Mouse (Mus musculus) mesoderm, embryonic 11.5 days (tissue): ENCODE data around the gene Telo2.
"Not testable (repeated sequence)": the region's sequence is repeated elsewhere in the genome, so short reads cannot be mapped to it uniquely, and the experiment has no call there.

Experiments used
- DNase-seq: peaks from one replicate; pipeline ENCODE4 v3.0.0-alpha.2; 2012; ENCODE audit warnings: low read depth, low spot score

The Telo2 gene

DNA sequence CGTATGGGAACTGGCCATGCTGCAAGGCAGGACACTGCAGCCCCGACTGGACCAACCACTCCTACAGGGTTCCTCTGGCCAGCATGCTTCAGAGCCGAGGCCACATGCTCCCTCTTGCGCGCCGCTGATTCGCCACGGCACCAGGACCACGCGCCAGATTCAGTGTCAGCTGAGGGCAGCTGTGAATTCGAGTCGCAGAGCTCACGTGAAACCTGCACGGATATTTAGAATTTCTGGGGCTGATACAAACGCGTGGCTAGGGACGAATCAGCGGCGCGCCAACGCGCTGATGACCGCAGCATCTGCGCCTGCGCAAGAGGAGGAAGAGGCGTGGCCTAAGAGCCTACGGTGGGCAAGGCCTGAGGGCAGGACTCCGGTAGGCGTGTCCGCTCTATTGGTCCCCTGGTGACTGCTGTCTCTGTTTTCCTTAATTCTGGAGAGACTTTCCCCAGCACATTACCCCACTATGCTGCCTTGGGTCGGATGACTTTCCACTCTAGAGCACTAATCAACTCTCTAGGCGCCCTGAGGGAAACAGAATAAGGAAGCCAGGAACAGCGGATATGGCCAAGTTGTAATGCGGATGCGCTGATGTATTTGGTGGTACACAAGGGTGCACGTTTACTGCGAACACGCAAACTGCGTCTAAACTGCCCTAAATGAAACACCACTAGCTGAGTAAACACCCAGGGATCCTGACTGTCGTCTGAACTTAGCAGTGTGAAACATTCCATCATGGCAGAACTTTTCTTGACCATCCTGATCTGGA, at the start of gene Telo2:
TSS of gene Telo2 (minus strand) at position 304 of the 769 bp plus-strand sequence.
- peak; percentile 95 for DNase-seq

DNA sequence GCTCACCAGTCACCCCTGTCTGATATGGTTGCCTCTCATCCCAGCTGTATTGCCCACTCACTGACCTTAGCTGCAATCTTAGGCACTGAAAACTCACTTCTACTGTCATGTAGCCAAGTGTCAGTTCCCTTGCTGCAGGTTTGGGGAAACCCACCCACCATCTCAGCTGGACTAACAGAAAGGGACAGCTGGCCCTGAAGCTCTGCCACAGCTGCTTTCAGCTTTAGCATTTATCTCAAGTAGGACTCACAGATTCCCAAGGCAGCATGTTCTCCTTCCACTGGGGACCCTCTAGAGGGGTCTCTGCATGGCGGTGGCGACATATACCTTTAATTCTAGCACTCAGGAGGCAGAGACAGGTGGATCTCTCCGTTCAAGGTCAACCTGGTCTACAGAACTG, 49.0 kb upstream of the Telo2 start:
- no peak for DNase-seq

DNA sequence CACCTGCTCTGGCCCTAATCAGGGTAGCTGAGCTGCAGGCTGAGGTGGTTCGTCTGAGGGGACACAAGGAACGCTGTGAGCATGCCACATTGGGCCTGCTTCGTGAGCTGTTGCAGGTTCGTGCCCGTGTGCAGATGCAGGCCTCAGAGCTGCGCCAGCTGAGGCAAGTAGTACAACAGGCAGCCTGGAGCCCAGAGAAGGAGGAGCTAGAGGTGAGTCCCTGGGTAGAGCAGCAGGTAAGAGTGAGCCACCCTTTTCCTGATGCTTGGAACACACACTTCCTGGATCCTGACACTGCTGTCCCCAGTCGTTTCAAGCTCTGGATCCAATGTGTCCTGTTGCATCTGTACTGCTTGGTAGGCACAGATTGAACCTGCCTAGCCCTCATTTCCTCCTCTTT, 47.6 kb upstream of the Telo2 start:
- no peak for DNase-seq

DNA sequence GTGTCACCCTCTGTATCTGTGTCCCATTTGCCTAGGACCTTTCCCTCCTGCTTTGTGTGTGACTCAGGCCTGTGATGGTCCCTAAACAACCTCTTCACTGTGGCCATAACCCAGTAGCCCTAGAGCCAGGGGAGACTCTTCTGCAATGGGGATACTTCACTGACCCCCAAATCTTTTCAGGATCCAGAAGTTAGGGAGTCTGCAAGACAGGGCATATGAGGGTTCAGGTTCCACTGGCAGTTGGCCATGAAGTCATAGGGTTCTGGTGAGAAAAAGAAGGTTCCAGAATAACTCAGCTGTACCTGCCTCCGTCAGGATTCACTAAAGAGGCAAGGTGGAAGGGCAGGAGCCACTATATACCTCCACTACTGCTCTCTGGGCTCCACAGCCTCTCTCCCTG, 46.4 kb upstream of the Telo2 start, which contains the start of gene Ccdc154:
TSS of gene Ccdc154 (plus strand) at position 301 of the 400 bp plus-strand sequence.
- no peak for DNase-seq

DNA sequence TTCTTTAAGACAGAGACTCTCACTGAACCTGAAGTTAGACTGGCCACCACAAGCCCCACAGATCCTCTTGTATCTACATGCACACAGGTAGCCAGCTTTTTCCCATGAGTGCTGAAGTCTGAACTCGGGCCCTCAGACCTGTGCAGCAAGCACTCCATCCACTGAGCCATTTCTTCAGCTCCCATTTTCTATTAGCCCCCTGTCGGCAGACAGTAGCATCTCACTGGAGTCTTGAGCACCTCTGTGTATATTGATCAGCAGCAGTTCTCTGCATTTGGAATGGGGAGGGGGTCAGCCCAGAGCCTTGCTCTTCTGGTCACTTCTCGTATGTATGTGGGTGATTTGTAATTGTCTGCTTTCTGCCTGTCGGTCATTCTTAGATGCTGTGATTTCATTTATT, 24.2 kb upstream of the Telo2 start:
- DNase-seq, result no peak

DNA sequence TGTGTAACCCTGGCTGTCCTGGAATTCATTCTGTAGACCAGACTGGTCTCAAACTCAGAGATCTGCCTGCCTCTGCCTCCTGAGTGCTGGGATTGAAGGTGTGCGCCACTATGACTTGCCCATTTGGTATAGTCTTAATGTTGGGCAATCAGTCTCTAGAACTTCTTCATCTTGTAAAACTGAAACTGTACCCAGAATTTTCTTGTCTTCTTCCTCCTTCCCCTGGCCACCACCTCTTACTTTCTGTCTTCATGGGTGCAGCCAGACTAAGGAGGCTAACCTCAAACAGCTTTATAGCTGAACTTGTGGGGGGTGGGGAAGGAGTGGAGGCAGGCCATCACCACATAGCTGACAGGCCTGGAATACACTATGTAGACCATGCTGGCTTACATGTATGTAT, 23.0 kb upstream of the Telo2 start:
- DNase-seq, result no peak

DNA sequence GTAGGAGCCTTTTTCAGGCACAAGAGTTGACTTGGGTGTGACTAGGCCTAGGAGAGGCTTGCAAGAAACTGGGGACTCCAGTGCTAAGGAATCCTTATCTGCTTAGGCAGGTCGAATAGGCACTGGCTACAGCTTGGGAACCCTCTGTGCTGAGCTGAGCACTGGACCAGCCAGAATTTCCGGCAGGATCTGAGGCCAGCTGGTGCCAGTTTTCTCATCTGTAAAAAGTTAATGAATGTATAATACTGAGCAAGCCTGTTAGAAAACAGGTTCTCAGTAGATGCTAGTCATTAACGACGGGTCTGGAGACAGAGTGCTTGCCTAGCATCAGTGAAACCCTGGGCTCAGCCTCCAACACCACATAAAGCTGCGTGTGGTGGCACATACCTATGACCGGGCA, 19.9 kb upstream of the Telo2 start:
- DNase-seq, result no peak

DNA sequence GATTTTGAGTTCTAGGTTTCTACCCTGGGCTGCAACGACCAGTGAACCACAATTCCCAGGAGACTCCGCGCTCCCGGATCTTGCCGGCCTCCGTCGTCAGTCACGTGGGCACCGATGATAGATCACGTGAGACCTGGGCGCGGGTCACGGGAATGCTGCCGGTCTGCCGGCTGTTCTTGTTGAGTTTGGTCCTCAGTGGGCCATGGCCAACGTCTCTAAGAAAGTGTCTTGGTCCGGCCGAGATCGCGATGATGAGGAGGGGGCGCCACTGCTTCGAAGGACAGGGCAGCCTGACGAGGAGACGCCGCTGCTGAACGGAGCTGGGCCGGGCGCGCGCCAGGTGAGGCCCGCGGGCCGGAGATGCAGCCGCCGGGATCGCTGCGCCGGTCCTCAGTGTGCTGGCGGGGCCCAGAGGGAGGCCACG, 17.5 kb upstream of the Telo2 start, which contains the start of gene Clcn7:
TSS of gene Clcn7 (plus strand) at position 117 of the 424 bp plus-strand sequence.
- DNase-seq, result peak; percentile 95

DNA sequence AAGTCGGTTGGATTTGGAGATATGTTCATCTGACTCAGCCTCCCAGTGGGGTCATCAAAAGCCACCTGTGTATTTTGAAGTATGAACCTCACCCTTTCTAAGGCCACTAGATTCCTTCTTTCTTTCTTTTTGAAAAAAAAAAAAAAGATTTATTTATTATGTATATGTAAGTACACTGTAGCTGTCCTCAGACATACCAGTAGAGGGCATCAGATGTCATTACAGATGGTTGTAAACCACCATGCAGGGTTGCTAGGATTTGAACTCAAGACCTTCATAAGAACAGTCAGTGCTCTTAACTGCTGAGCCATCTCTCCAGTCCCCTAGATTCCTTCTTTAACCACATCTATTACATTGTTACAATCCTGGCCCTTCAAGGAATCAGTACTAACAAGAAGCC, 14.3 kb upstream of the Telo2 start:
- no peak for DNase-seq

DNA sequence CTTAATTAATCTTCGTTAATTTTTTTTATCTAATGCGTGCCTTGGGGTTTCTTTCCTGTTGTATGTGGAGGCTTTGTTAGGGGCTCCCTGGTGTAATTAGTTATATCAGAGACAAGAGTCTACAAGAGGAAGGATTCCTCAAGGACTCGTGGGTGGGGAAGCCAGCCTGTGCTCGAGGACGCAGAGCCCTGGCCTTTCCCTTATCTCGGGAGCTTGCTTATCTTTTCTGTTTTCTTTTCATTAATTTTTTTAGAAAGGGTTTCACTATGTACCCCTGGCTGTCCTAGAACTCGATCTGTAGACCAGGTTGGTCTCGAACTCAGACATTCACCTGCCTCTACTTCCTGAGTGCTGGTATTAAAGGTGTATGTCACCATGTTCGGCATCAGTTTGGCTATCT, 11.9 kb upstream of the Telo2 start:
- no peak for DNase-seq

DNA sequence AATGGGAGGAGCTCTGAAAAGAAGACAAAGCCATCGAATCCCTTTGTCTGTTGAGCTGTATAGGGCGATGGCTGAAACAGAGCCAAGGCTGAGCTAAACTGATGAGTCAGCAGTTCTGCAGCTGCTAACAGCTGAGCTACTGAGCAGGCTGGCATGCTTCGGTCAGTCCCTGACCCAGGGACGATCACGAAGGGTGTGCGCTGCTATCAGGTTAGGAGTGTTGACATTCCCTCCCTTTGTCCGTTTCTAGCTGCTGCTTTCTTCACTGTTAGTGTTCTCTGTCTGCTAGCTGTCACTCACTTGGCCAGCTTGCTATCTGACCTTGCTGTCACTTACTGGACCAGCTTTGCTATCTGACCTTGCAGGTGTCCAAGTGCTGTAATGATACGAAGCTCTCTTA, 11.3 kb upstream of the Telo2 start:
- no peak for DNase-seq

DNA sequence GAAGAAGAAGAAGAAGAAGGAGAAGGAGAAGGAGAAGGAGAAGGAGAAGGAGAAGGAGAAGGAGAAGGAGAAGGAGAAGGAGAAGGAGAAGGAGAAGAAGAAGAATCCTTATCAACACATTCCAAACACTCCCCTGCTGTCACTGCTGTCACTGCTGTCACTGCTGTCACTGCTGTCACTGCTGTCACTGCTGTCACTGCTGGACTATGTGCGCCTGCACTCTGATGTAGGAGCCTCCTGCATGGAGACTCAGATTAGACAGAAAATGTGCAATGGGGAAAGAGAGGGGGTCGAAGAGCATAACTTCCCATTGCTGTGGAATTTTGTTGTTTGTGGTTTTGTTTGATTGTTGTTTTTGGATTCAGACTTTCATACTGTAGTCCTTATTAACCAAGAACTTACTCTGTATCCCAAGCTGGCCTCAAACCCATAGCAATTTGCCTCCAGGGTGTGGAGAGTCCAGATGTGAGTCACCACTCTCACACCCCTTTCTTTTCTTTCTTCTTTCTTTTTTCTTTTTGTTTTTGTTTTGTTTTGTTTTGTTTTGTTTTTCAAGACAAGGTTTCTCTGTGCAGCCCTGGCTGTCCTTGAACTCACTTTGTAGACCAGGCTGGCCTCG, 9.8 kb upstream of the Telo2 start:
- DNase-seq, result not testable (repeated sequence)

DNA sequence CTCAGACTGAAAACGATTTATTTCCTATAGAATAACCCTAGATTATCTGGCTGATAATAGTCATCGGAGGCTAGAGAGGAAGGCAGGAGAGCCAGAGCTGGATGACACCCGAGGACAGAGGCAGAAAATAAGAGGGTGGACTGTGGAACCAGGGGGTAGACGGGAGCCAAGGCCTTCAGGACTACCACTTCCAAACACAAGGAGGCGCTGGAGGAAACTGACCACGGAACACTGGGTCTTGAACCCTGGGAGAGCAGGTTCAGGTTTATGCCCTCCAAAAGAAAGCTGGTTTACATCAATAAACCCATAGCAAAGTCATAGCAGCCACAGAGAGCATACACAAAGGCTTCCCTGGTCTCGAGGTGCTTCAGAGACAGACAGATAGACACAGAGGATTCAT, 8.2 kb upstream of the Telo2 start:
- DNase-seq, result no peak

DNA sequence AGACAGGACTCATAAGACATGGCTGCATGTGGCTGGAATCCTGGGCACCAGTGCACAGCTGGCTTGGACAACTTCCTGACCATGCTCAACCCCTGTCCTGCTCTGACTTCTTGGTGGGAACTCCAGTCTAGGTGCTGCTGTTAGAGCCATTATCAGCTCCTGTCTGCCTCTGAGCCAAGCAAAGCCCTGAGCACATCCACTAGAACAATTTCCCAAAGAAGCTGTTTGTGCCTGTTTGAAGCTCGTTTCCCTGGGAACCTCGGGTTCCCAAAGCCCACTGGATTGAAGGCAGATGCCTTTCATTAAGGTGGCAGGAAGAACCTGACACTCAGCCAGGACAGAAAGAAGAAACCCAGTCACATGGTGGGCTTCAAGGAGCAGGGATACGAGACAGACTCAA, 4.6 kb upstream of the Telo2 start, which contains the start of gene Ptx4:
TSS of gene Ptx4 (plus strand) at position 355 of the 400 bp plus-strand sequence.
- no peak for DNase-seq

DNA sequence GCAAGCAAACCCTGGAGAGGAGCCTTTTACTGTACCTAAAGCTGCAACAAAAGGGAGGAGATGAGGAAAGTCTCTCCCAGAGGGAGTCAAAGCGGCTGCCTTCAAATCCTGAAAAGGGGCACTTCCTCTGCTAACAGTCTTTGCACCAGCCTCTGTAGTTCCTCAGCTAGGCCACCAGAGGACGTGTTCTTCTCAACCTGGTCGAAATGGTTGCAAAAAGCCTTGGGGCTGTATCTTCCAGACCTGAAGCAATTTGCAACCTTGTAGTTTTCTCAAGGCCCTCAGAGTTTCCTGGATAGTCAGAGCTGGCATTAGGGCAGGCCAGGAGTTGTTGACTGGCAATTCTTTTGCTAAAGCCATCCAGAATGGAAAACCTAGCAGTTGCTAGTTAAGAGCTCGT, 1.5 kb upstream of the Telo2 start:
- peak; percentile 50 for DNase-seq

DNA sequence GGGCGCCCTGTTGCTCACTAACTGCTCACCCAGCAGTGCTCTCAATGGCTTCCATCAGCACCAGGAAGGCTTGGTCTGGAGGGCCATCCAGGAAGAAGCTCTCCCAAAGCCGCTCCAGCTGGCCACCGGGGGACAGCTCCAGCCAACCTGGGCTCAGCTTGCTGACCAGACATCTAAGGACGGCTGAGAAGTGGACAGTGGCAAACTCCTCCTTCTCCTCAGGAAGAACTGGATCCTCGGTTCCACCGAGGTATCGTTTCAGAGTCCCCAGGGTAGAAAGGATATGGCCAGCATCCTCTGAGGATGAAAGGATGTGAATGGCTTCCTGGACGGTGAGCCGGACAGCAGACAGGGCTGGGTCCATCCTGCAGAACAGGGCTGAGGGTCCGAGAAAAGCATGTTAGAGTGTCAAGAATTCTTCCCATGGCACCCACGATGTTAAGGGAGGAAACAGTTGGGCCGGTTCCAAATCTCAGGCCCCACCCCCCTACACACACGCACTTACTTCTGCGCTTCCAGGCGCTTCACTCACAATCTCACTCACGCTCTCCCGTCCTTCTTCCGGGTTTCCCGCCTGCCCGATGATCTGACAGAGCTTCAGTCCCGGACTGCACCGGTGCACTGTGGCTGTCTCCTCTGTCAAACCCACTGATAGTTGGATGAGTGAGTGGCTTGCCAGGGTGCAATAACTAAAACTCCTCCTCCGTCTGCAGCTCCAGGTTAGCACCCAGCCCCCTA, 690 bp downstream of the Telo2 start:
- no peak for DNase-seq

DNA sequence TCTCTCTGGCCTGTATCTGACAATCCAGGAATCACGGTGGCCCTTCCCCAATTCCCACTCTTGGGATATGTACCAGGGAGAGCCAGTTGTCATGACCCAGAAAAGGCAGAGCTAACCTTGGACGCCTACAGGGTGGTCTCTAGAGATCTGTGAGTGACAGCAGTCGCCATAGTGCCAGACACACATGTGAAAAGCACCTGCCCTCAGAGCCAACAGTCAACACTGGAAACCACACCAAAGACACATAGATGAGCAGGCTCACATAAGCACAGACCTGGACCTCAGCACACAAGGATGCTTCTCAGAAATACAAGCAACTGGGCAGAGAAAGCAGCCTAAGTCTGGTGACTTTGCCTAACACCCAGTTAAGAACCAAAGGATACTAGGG, 3.4 kb downstream of the Telo2 start:
- no peak for DNase-seq

DNA sequence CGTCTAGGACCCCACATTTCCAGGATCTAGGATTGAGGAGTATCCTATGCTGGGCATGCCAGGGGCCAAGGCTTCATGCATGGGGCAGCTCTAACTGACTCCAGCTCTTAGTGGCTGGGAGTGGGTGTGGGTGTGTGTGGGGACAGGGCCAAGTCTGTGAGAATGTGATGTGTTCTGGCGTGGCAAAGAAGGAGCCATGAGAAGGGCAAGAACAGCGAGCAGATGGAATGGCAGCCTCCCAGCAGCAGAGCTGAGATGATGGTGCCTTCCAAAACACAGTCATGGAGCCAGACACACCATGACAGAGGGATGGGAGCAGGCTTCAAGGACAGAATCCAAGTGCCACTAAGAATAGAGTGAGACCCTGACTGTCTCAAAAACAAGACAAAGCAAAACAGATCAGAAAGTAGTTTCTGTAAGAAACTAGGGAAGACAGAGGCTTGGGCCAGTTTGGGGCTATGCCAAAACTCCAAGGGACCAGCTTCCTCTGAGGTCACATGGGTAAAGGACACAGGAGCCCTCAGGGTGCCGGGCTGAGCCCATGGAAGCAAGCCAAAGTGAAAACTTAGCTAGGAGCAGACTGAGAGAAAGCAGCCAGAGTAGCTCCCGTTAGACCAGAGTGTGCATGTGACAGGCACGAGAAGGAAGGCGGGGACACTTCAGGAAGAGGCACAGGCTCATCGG, 3.9 kb downstream of the Telo2 start:
- no peak for DNase-seq

DNA sequence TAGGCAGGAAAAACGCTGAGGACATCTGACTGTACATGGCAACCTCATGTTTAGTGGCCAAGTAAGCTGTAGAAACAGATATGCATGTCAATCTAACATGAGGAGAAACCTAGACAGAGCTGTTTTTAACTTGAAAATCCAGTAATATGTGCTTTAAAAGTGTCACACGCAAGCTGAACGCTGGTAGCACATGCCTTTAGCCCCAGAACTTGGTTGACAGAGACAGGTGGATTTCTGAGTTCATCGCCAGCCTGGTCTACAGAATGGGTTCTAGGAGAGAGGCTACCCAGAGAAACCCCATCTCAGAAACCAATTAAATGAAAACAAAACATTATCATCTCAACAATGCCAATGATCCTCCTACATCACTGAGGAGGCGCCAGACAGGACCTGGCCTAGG, 4.5 kb downstream of the Telo2 start:
- no peak for DNase-seq

DNA sequence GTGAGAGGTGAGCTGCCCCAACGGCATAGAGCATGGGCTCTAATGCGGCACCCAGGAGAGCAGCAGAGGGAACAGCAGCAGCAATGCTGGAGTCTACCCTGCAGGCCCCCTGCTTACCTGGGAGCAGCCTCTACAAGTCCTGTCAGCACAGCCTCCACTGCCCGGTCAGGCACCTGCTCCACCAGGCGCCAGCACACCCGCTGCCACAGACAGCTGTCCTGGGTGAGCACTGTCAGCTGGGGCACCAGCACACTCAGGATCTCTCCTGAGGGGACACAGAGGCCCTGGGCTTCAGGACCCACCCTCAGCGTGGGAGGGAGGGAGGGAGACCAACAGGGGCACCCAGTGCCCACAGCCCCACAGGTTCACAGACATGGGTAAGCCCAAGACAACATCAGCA, 5.2 kb downstream of the Telo2 start:
- no peak for DNase-seq

DNA sequence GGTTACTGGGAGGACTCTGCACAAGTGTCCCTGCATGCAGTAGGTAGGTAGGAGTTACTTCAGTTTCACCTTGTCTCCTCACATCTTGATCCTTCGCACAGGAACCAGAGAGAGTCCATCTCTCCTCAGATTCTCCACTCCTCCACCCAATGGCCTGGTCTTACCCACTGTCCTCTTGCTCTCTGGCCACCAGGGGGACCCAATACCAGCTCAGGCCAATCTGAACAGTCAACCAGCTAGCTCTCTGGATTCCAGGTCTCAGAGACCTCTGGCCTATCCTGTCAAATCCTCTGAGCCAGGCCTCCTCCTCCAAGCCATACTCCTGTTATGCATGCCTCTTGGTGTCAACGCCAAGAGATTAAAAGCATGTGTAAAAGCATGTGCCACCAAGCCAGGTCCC, 6.2 kb downstream of the Telo2 start:
- DNase-seq, result peak; percentile 50

DNA sequence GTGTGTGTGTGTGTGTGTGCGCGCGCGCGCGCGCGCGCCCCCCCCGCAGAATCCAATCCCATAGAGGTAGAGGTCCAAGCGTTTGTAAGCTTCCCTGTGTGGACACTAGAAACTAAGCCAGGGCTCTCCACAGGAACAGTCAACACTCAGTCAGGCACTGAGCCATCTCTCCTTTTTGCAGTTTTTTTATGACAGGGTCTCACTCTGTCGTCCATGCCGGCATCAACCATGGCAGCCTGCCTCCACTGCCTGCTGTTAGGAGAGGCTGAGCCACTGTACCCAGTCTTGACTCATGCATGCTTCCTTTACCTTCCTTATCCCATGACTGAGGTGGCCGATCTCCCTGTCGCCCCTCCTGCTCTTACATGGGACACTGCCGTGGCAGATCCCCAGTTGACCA, 8.0 kb downstream of the Telo2 start:
- DNase-seq, result no peak
